Mouse (Mus musculus) heart, postnatal 36 days (tissue): ENCODE results near the gene Ndrg2. TPM values are rescaled to one million over a fixed set of nuclear protein-coding genes. Genes with fewer than 3 reads are reported as not detected.
"Not testable (repeated sequence)": the region's sequence is repeated elsewhere in the genome, so short reads cannot be mapped to it uniquely, and the experiment has no call there.

Experiments
- DNase-seq, 2 experiments: peaks; one replicate each; pipeline ENCODE4 v3.0.0; 2021 to 2022
- intact Hi-C: fragments of 180-260 bp; cut with DNase I; formaldehyde crosslinking; loops from one replicate; pipeline ENCODE4 v1.15.1; 2025
- total RNA-seq, 2 experiments: library from RNA; stranded (reverse); gene quantifications; 2 replicates each; pipeline ENCODE4 v1.2.3; 2021

Gene Ndrg2
- total RNA-seq, 2 experiments from 2014 or later = 1,444 to 1,487 TPM

DNA sequence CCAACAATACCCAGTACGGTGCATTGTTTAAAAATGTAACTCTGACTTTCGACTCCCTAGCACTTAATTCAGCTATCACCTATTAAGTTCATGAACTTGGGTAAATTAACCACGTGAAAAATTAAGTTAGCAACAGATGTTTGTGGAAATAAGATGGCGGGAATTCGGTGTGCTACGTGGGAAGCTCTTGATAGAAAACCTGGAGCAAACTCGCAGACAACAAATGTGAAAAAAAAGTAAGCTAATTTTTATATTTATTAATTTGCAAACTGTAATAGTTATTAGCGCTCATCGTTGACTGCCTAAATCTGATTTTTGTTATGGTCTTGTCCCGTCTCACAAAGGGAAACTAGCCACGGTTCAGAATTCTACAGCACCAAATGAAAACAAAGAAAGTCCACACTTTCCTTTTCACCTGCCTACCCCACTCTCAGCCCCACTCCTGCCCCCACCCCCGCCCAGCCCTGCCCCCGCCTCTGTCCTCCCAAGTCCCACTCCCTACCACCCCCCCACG, 29.9 kb downstream of the Ndrg2 start:
- intact Hi-C loops = loop anchor here (5.0 to 10.0 kb wide), 2 partner anchors 421 to 787 kb away; partner anchors contain the start of gene Mettl3

DNA sequence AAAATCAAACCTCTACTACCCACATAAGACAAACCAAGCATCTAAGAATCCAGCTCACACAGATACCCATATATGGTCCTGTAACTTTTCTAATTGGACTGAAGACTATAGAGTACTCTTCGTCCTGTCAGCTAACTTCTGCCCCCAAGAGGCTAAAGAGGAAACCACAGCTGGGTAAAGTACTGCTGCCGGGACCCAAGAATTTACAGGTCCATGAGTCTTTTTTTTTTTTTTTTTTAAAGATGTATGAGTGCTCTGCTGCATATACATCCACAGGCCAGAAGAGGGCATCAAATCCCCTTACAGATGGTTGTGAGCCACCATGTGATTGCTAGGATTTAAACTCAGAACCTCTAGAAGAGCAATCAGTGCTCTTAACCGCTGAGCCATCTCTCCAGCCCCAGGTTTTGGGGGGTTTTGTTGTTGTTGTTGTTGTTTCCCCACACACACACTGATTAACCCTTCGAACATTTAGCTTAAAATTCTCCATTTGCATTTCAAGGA, 30.4 kb downstream of the Ndrg2 start:
- peak; percentile 59 to 63 for DNase-seq
- intact Hi-C loops = loop anchor here (5.0 to 10.0 kb wide), 2 partner anchors 421 to 786 kb away; partner anchors contain the start of gene Mettl3

More for the DNA sequence above, 29.9 kb downstream of the Ndrg2 start:
- DNase-seq = no peak

DNA sequence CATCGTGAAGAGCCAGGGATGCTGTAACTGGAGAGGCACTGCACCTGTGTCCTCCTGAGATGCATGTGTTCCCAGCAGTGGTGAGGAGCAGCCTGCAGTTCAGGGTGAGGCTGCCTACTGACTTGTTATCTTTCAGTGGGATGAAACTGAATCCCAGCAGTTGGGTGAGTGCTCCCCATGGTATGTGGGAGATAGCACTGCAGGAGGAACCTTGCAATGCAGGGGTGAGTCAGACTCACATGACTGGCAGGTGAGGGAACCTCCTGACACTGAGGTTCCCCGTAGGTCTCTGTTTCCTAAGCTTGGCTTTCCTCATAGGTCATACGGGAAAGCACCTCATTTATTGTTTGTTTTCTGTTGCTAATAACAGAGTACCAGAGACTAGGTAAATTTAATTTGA, 36.4 kb downstream of the Ndrg2 start:
- intact Hi-C loops = no loop called here
- DNase-seq = no peak

DNA sequence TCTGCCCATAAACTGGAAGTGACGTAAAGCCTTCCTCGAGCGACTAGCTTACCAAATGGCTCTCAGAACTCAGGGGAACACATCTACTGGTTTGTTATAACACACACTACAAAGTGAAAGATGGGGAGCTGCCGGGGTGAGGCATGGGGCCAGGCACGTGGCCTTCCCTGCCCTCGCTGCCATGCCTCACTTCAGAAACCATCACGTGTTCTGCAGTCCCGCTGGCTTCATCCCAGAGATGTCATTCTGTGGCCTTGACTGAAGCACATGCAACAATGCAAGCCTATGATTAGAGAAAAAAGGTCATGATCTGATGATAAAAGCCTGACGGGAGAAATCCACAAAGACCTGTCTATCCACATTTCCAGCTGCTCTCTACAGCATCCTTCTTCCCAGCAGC, 42.2 kb downstream of the Ndrg2 start:
- intact Hi-C loops = no loop called here
- no peak for DNase-seq

DNA sequence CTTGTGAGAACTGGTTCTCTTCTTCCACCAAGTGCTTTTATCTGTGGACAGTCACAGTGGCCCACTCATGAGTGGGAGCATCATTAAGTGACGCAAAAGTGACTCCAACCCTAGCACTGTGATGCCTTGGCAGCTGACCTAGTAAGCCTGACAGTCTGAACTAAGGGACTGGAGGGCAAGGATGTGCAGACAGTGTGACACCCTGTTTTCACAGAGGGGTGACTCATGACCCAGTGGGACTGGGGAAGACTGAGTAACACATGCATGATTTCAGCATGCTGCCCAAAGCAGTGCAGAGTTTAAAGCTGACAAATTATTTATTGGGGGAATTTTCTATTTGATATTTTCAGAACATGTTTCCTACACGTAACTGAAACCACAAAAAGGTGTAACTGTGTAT, 43.2 kb downstream of the Ndrg2 start:
- intact Hi-C loops = no loop called here
- no peak for DNase-seq

DNA sequence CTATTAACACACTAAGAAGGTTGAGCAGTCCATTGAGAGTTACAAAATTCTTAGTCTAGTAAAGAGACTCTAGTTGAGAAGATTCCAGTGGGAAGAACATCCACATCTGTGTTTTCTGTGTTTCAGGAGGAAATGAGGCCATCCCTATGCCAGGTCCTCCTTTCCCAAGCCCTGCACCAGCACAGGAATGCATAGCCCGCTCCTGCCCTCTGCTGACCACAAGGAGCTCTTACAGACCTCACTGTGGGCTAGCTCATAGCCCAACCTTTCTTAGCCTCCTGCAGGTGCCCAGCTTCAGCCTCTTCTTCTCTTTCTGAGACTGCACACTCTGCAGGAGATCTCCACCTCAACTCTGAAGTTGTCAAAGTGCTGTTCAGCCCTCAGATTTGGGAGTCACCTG, 50.4 kb downstream of the Ndrg2 start:
- intact Hi-C loops = loop anchor here (5.0 kb wide), 1 partner anchor 91 kb away; the partner anchor contains the start of gene Ang4
- peak in 1 of 2 experiments; percentile 14 for DNase-seq

DNA sequence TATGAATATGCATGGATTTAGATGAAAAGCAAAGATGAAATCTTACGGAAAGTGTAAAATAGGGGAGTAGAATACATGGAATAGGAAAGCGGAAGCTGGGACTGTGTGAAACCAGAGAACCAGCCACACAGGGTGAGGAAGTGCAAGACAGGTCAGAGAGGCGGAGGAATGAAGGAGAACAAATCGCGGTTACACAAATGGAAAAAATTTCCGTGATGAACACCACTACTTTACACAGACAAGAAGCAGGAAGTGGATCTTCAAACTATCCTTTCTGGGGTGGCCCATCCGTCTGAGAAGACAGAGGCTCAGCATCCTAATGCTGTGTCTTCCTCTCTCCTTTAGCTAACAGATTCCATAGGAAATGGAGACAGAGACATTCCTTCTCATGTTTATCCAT, 58.7 kb downstream of the Ndrg2 start:
- intact Hi-C loops = loop anchor here (10.0 kb wide), 1 partner anchor 690 kb away; the partner anchor contains the start of gene Rnase2b
- DNase-seq = not testable (repeated sequence)

Other genes starting within 250 kb of the Ndrg2 start
- not detected for gene Gm17079, start 218.7 kb downstream of the Ndrg2 start, total RNA-seq
- gene Gm5800, start 197.0 kb downstream of the Ndrg2 start, total RNA-seq = not detected
- gene Ang4, start 140.6 kb downstream of the Ndrg2 start, total RNA-seq = not detected
- gene AY358078, start 114.1 kb downstream of the Ndrg2 start, total RNA-seq = not detected
- gene Ear6, start 60.5 kb downstream of the Ndrg2 start, total RNA-seq = not detected
- gene Mettl17, start 29.3 kb downstream of the Ndrg2 start, total RNA-seq = 10 to 100 TPM; 19.3 to 24.4 TPM
- gene Slc39a2, start 21.3 kb downstream of the Ndrg2 start, total RNA-seq = under 1 TPM; 0.11 to 0.22 TPM
- gene Tppp2, start 4.3 kb upstream of the Ndrg2 start, total RNA-seq = not detected
- not detected for gene Rnase13, start 8.6 kb upstream of the Ndrg2 start, total RNA-seq
- 10 to 100 TPM; 30.3 to 34.7 TPM for gene Arhgef40, start 70.6 kb upstream of the Ndrg2 start, total RNA-seq
- 1 to 10 TPM; 2.1 to 2.3 TPM for gene Tmem253, start 101.5 kb upstream of the Ndrg2 start, total RNA-seq
- 10 to 100 TPM; 27.8 to 31.7 TPM for gene Zfp219, start 106.6 kb upstream of the Ndrg2 start, total RNA-seq
- gene Olfr221, start 128.3 kb upstream of the Ndrg2 start, total RNA-seq = not detected
- gene Hnrnpc, start 189.9 kb upstream of the Ndrg2 start, total RNA-seq = 100 to 1,000 TPM; 125 to 133 TPM
- gene Rpgrip1, start 196.5 kb upstream of the Ndrg2 start, total RNA-seq = not detected